Mouse (Mus musculus): Measurements from ENCODE around the gene BC067074. TPM values are rescaled to one million over a fixed set of nuclear protein-coding genes. Genes with fewer than 3 reads are reported as not detected.
"Not testable (repeated sequence)": the region's sequence is repeated elsewhere in the genome, so short reads cannot be mapped to it uniquely, and the experiment has no call there.

BC067074 gene
- polyA plus RNA-seq, 1 experiment from 2014 or later = 10.2 TPM

- 21% methylated on average over 1 of the region's 1 CpGs for WGBS
- H3K4me3 ChIP-seq = no peak overlapping the region
- H3K27me3 ChIP-seq = no peaks in the 10 kb centered on the region
- H3K4me2 ChIP-seq (replicated peaks) = no peak overlapping the region
- H3K27ac ChIP-seq = no peak overlapping the region
- H3K4me1 ChIP-seq = 0 out of 2 replicates have a peak, but pooled peaks cover 4% of the 10 kb centered on the region
- no peak for ATAC-seq (ENCODE audit: low FRiP score, low read depth)
- no peaks in the 10 kb centered on the region for H3K9me3 ChIP-seq
- H3K9ac ChIP-seq = no peak overlapping the region
- H3K36me3 ChIP-seq = peaks cover 12% of the 10 kb centered on the region
Measured at GRCm38 (mm10) chr13:113359676-113360075, 66.7 kb downstream of the BC067074 start.

- Histone ChIP-seq H3K9me3 (no peaks in the 10 kb centered on the region), H3K36me3 (peaks cover 39% of the 10 kb centered on the region), H3K4me3 (no peak overlapping the region), H3K27ac (no peak overlapping the region), H3K27me3 (no peaks in the 10 kb centered on the region), H3K9ac (no peak overlapping the region), H3K4me2 (replicated peaks) (no peak overlapping the region), H3K4me1 (no peaks in the 10 kb centered on the region)
- 94% methylated on average over 10 of the region's 10 CpGs for WGBS
- no peak for ATAC-seq (ENCODE audit: low FRiP score, low read depth)
Measured at GRCm38 (mm10) chr13:113365976-113366375, 73.0 kb downstream of the BC067074 start.

GRCm38 (mm10) chr13:113368931-113369579 lies 76.1 kb downstream of the BC067074 start:
- 76% methylated on average over 13 of the region's 13 CpGs for WGBS
- H3K27me3 ChIP-seq = no peaks in the 10 kb centered on the region
- no peak for ATAC-seq (ENCODE audit: low FRiP score, low read depth)
- H3K4me1 ChIP-seq = no peaks in the 10 kb centered on the region
- H3K9ac ChIP-seq = no peak overlapping the region
- peaks cover 30% of the 10 kb centered on the region for H3K36me3 ChIP-seq
- no peak overlapping the region for H3K4me3 ChIP-seq
- H3K9me3 ChIP-seq = no peaks in the 10 kb centered on the region
- H3K27ac ChIP-seq = no peak overlapping the region
- no peak overlapping the region for H3K4me2 ChIP-seq (replicated peaks)

GRCm38 (mm10) chr13:113369622-113370021 lies 76.7 kb downstream of the BC067074 start:
- 88% methylated on average over 10 of the region's 10 CpGs for WGBS
- H3K27ac ChIP-seq = no peak overlapping the region
- H3K4me2 ChIP-seq (replicated peaks) = no peak overlapping the region
- H3K9ac ChIP-seq = no peak overlapping the region
- H3K9me3 ChIP-seq = no peaks in the 10 kb centered on the region
- no peak for ATAC-seq (ENCODE audit: low FRiP score, low read depth)
- no peak overlapping the region for H3K4me3 ChIP-seq
- no peaks in the 10 kb centered on the region for H3K27me3 ChIP-seq
- H3K4me1 ChIP-seq = no peaks in the 10 kb centered on the region
- peaks cover 27% of the 10 kb centered on the region for H3K36me3 ChIP-seq

GRCm38 (mm10) chr13:113373291-113374083 lies 80.5 kb downstream of the BC067074 start:
- no peak overlapping the region for H3K4me3 ChIP-seq
- H3K4me1 ChIP-seq = no peaks in the 10 kb centered on the region
- no peak for ATAC-seq (ENCODE audit: low FRiP score, low read depth)
- 73% methylated on average over 12 of the region's 12 CpGs for WGBS
- no peaks in the 10 kb centered on the region for H3K9me3 ChIP-seq
- no peak overlapping the region for H3K9ac ChIP-seq
- no peak overlapping the region for H3K27ac ChIP-seq
- no peaks in the 10 kb centered on the region for H3K27me3 ChIP-seq
- H3K36me3 ChIP-seq = peaks cover 12% of the 10 kb centered on the region
- H3K4me2 ChIP-seq (replicated peaks) = no peak overlapping the region

- Histone ChIP-seq H3K27ac (no peak overlapping the region), H3K4me1 (0 out of 2 replicates have a peak, but pooled peaks cover 2% of the 10 kb centered on the region), H3K36me3 (peaks cover 7% of the 10 kb centered on the region), H3K4me2 (replicated peaks) (no peak overlapping the region), H3K27me3 (no peaks in the 10 kb centered on the region), H3K4me3 (no peak overlapping the region), H3K9ac (no peak overlapping the region), H3K9me3 (no peaks in the 10 kb centered on the region)
- WGBS = 15% methylated on average over 2 of the region's 2 CpGs
- peak; percentile 66; the same call in 1 of the 2 replicates for ATAC-seq (ENCODE audit: low FRiP score, low read depth)
Measured at GRCm38 (mm10) chr13:113374084-113374405, 81.1 kb downstream of the BC067074 start.

- H3K9ac ChIP-seq = no peak overlapping the region
- no peak overlapping the region for H3K4me3 ChIP-seq
- H3K36me3 ChIP-seq = no peaks in the 10 kb centered on the region
- ATAC-seq (ENCODE audit: low FRiP score, low read depth) = no peak
- no peak overlapping the region for H3K4me2 ChIP-seq (replicated peaks)
- H3K27ac ChIP-seq = no peak overlapping the region
- WGBS = 78% methylated on average over 7 of the region's 7 CpGs
- H3K4me1 ChIP-seq = peaks cover 17% of the 10 kb centered on the region
- H3K9me3 ChIP-seq = no peaks in the 10 kb centered on the region
- H3K27me3 ChIP-seq = no peaks in the 10 kb centered on the region
Measured at GRCm38 (mm10) chr13:113377631-113378030, 84.7 kb downstream of the BC067074 start.

GRCm38 (mm10) chr13:113378980-113379410 lies 86.0 kb downstream of the BC067074 start:
- 77% methylated on average over 8 of the region's 8 CpGs for WGBS
- no peak for ATAC-seq (ENCODE audit: low FRiP score, low read depth)
- no peaks in the 10 kb centered on the region for H3K27me3 ChIP-seq
- no peak overlapping the region for H3K4me2 ChIP-seq (replicated peaks)
- no peaks in the 10 kb centered on the region for H3K36me3 ChIP-seq
- no peaks in the 10 kb centered on the region for H3K9me3 ChIP-seq
- no peak overlapping the region for H3K9ac ChIP-seq
- no peak overlapping the region for H3K27ac ChIP-seq
- no peak overlapping the region for H3K4me3 ChIP-seq
- peaks cover 17% of the 10 kb centered on the region for H3K4me1 ChIP-seq

- H3K4me2 ChIP-seq (replicated peaks) = no peak overlapping the region
- 41% methylated on average over 6 of the region's 6 CpGs for WGBS
- H3K27me3 ChIP-seq = no peaks in the 10 kb centered on the region
- peaks cover 17% of the 10 kb centered on the region for H3K4me1 ChIP-seq
- no peaks in the 10 kb centered on the region for H3K36me3 ChIP-seq
- no peaks in the 10 kb centered on the region for H3K9me3 ChIP-seq
- peak; percentile 75 for ATAC-seq (ENCODE audit: low FRiP score, low read depth)
- H3K9ac ChIP-seq = no peak overlapping the region
- H3K27ac ChIP-seq = peak overlapping the region; percentile 61; the same call in 1 of the 2 replicates
- no peak overlapping the region for H3K4me3 ChIP-seq
Measured at GRCm38 (mm10) chr13:113379766-113380309, 86.9 kb downstream of the BC067074 start.

- WGBS = 77% methylated on average over 1 of the region's 1 CpGs
Measured at GRCm38 (mm10) chr13:113381710-113382109, 88.8 kb downstream of the BC067074 start.

GRCm38 (mm10) chr13:113382201-113382600 lies 89.2 kb downstream of the BC067074 start:
- Histone ChIP-seq H3K4me2 (replicated peaks) (no peak overlapping the region), H3K9ac (no peak overlapping the region), H3K9me3 (no peaks in the 10 kb centered on the region), H3K36me3 (no peaks in the 10 kb centered on the region), H3K4me3 (no peak overlapping the region), H3K4me1 (peaks cover 17% of the 10 kb centered on the region), H3K27ac (no peak overlapping the region), H3K27me3 (no peaks in the 10 kb centered on the region)
- 83% methylated on average over 2 of the region's 2 CpGs for WGBS
- no peak for ATAC-seq (ENCODE audit: low FRiP score, low read depth)

More at GRCm38 (mm10) chr13:113381710-113382109, 88.8 kb downstream of the BC067074 start:
- no peak for ATAC-seq (ENCODE audit: low FRiP score, low read depth)
- Histone ChIP-seq H3K27ac (no peak overlapping the region), H3K4me1 (peaks cover 17% of the 10 kb centered on the region), H3K4me3 (no peak overlapping the region), H3K9me3 (no peaks in the 10 kb centered on the region), H3K36me3 (no peaks in the 10 kb centered on the region), H3K27me3 (no peaks in the 10 kb centered on the region), H3K4me2 (replicated peaks) (no peak overlapping the region), H3K9ac (no peak overlapping the region)

GRCm38 (mm10) chr13:113382770-113383169 lies 89.8 kb downstream of the BC067074 start:
- not testable (repeated sequence) for H3K27ac ChIP-seq; H3K9me3 ChIP-seq; H3K27me3 ChIP-seq; H3K4me3 ChIP-seq; H3K9ac ChIP-seq; ATAC-seq (ENCODE audit: low FRiP score, low read depth); H3K4me2 ChIP-seq (replicated peaks); H3K36me3 ChIP-seq
- peaks cover 17% of the 10 kb centered on the region for H3K4me1 ChIP-seq
